Mouse (Mus musculus) midbrain, embryonic 11.5 days (tissue): ENCODE data around the gene Hoxb2. TPM values are rescaled to one million over a fixed set of nuclear protein-coding genes. Genes with fewer than 3 reads are reported as not detected.

ENCODE experiments used
- ATAC-seq: fragments of 200-750 bp; cut with Nextera tagmentation; 2 replicates; pipeline ENCODE4 v1.8.0; 2017; ENCODE audit warnings: moderate TSS enrichment, moderate library complexity; ENCODE audit not compliant: low FRiP score
- DNase-seq: peaks from one replicate; pipeline ENCODE4 v3.0.0; 2015; ENCODE audit warnings: low spot score; ENCODE audit errors: missing footprints
- H3K27ac ChIP-seq: fragments of 300-500 bp; sonication (generic); 2 replicates; pipeline ENCODE4 v1.5.1; 2014; ENCODE audit warnings: low read depth, low read length
- H3K27me3 ChIP-seq: fragments of 300-500 bp; sonication (generic); 2 replicates; pipeline ENCODE4 v1.6.1; 2014; ENCODE audit warnings: mild to moderate bottlenecking, low read length, moderate library complexity, mixed read lengths; ENCODE audit not compliant: control insufficient read depth, insufficient read depth
- H3K36me3 ChIP-seq: fragments of 300-500 bp; sonication (generic); 2 replicates; pipeline ENCODE4 v1.6.1; 2014; ENCODE audit warnings: mild to moderate bottlenecking, low read length, moderate library complexity, mixed read lengths; ENCODE audit not compliant: control insufficient read depth, insufficient read depth
- H3K4me1 ChIP-seq: fragments of 300-500 bp; sonication (generic); 2 replicates; pipeline ENCODE4 v1.6.1; 2014; ENCODE audit warnings: low read length; ENCODE audit not compliant: control insufficient read depth, insufficient read depth
- H3K4me2 ChIP-seq: fragments of 300-500 bp; sonication (generic); 2 replicates; pipeline ENCODE4 v1.6.1; 2014; ENCODE audit warnings: mild to moderate bottlenecking, moderate library complexity
- H3K4me3 ChIP-seq: fragments of 300-500 bp; sonication (generic); 2 replicates; pipeline ENCODE4 v1.5.1; 2014; ENCODE audit warnings: low read depth, low read length
- H3K9ac ChIP-seq: fragments of 300-500 bp; sonication (generic); 2 replicates; pipeline ENCODE4 v1.6.1; 2014; ENCODE audit warnings: low read length
- H3K9me3 ChIP-seq: fragments of 300-500 bp; sonication (generic); 2 replicates; pipeline ENCODE4 v1.6.1; 2016; ENCODE audit warnings: low read length; ENCODE audit not compliant: control insufficient read depth
- WGBS: fragments of 180-500 bp; shearing (Covaris S2); extraction: QIAGEN DNeasy Blood & Tissue Kit; methylation state at CpG from one replicate; pipeline ENCODE4 v1.1.7; 2014; 5-methylcytosine and 5-hydroxymethylcytosine counted together
- polyA plus RNA-seq: library from polyadenylated mRNA; unstranded; fragments of >200 nt; fragmentation: Nextera tagmentation; extraction: Ambion mirVana; gene quantifications from 2 replicates; pipeline ENCODE4 v1.2.1, GENCODE M21; 2014

Hoxb2 gene
- polyA plus RNA-seq, 1 experiment from 2014 or later: not detected

DNA sequence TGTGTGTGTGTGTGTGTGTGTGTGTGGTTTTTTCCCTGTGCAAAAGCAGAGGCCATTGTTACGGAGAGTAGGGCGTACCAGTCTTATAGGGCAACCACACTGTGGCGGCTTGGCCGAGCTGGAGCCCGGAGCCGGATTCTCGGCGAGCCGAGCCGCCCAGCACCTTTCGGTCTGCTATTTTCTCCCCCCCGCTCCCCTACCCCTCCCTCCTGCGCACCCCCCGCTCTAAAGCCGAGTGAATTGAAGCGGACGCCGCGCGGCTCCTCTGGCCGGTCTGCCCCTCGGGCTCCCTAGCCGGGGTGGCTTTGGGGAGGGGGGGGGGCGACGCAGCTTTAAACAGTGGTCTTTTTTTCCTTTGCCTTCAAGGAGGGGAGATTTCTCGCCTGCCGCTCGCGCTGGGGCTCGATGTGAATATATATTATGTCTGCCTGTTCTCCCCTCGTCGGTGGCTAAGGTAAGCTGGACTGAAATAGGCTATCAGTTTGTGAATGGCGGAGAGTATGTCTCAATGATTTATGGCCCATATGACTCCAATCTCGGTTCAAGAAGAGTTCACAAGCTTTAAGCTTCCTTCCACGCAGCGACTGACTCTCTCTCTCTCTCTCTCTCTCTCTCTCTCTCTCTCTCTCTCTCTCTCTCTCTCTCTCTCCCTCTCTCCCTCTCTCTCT, 9.5 kb upstream of the Hoxb2 start:
- Histone ChIP-seq H3K4me2 (no peak overlapping the region), H3K36me3 (no peaks in the 10 kb centered on the region), H3K4me3 (no peak overlapping the region), H3K9me3 (no peaks in the 10 kb centered on the region), H3K9ac (no peak overlapping the region), H3K27me3 (peaks cover 100% of the 10 kb centered on the region), H3K4me1 (no peaks in the 10 kb centered on the region), H3K27ac (no peak overlapping the region)
- no peak for ATAC-seq
- WGBS: under 1% methylated on average over 32 of the region's 36 CpGs
- DNase-seq: no peak

DNA sequence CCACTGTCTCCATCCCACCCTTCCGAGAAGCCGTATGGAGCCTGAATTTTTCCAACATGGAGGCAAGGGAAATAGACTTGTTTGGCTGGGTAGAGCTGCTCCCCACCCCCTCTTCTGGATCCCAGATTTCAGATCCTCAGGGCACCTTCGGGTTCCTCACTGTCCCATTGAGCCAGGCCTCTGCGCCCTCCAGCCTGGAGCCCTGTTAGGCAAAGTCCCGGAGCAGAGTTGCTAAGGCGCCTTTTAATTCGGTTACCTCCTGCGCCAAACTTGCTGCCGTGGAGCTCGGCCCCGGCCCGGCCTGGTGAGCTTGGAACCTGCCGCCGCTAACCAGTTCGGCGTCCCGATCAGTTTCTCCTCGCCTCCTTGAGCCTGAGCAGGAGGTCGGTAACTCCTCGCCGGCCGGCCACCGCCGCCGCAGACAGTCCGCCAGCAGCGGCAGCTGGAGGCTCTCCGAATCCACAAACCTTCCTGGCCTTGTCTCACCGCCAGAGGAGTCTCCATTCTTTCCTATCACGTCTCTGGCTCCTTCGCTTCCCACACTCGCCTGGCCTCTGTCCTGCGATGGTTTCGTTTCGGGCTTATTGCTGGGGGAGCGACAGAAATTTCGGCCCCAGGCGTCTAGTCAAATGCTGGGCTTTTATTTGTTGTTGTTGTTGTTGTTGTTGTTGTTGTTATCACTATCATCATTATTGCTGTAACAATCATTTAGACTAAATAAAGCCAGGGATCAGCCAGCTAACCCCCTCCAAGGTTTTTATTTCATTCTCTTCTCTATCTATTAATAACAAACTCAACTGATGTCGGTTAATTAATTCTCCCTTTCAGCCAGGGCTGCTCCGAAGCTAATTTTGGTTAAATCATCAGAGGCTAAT, 8.4 kb upstream of the Hoxb2 start:
- Histone ChIP-seq H3K9ac (no peak overlapping the region), H3K4me1 (no peaks in the 10 kb centered on the region), H3K4me3 (no peak overlapping the region), H3K4me2 (no peak overlapping the region), H3K9me3 (no peaks in the 10 kb centered on the region), H3K27me3 (peaks cover 100% of the 10 kb centered on the region), H3K36me3 (no peaks in the 10 kb centered on the region), H3K27ac (no peak overlapping the region)
- ATAC-seq: no peak
- DNase-seq: peak; percentile 94
- WGBS: under 1% methylated on average over 40 of the region's 40 CpGs

DNA sequence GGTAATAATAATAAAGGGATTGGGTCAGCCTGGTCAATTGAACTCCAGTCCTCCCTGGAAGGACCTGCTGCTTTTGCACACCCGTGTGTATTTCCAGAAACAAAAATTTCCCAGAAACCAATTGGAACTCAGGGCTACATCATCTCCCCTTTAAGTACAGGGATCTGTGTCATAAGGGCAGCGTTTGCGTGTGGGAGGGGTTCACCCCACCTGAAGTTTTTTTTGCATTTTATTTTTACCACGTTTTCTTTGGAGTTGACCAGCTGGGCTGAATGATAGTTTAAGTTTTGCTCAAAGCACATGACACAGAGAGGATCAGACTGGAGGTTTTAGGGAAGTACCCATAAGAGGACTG, 7.8 kb upstream of the Hoxb2 start:
- DNase-seq: peak; percentile 93
- Histone ChIP-seq H3K4me3 (no peak overlapping the region), H3K9me3 (no peaks in the 10 kb centered on the region), H3K4me1 (no peaks in the 10 kb centered on the region), H3K27me3 (peaks cover 98% of the 10 kb centered on the region), H3K36me3 (no peaks in the 10 kb centered on the region), H3K4me2 (no peak overlapping the region), H3K27ac (no peak overlapping the region), H3K9ac (no peak overlapping the region)
- no peak for ATAC-seq
- 1% methylated on average over 4 of the region's 4 CpGs for WGBS

DNA sequence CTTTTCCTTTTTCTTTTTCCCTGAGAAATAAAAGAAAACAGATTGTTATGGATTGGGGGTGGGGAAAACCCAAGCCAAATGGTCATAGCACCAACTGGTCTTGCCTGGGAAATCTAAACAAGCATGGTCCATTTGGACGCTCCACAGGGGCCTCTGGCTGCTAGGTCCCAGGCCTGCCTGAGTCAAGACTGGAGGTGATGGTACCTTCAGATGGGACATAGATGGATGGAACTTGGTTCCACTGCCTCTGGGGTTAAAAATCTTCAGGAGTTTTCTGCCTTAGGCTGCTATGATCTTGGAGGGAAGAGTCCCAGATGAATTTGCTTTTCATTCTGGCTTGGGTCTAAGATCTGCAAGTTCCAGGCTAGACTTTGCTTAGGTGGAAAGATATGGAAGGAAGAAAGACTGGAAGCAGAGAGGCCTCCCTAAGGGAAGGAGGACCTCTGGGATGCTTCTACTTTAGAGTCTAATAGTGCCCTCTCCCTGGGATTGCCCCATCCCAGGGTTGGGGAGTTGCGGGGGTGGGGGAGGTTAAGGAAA, 7.0 kb upstream of the Hoxb2 start:
- Histone ChIP-seq H3K4me1 (no peaks in the 10 kb centered on the region), H3K36me3 (no peaks in the 10 kb centered on the region), H3K4me2 (no peak overlapping the region), H3K4me3 (no peak overlapping the region), H3K9ac (no peak overlapping the region), H3K27ac (no peak overlapping the region), H3K9me3 (no peaks in the 10 kb centered on the region), H3K27me3 (peaks cover 97% of the 10 kb centered on the region)
- WGBS: 1% methylated on average over 2 of the region's 2 CpGs
- ATAC-seq (no peak), DNase-seq (no peak)

DNA sequence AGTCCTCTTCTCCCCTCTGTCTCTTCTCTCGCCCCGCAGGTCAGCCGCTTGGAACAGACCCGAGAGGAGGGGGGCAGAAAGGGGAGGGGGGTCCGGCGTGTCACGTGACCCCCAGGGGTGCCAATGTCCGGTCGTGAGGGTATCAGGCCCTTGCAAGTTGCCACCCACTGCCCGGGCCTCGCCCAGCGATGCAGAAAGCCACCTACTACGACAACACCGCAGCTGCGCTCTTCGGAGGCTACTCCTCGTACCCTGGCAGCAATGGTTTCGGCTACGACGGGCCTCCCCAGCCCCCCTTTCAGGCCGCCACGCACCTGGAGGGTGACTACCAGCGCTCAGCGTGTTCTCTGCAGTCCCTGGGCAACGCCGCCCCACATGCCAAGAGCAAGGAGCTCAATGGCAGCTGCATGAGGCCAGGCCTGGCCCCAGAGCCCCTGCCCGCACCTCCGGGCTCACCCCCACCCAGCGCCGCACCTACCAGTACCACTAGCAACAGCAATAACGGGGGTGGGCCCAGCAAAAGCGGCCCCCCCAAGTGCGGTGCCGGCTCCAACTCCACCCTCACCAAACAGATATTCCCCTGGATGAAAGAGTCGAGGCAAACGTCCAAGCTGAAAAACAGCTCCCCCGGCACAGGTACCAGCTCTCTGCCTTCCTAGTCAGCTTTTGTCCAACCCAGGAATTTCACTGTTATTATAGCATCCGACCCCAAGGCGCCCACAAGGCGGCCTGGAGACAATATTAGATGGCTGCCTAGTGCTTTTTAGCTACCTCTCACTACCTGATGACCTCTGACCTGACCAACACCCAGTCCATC, 6.1 kb upstream of the Hoxb2 start:
- WGBS: 1% methylated on average over 40 of the region's 40 CpGs
- Histone ChIP-seq H3K9ac (no peak overlapping the region), H3K36me3 (no peaks in the 10 kb centered on the region), H3K27ac (no peak overlapping the region), H3K4me1 (no peaks in the 10 kb centered on the region), H3K9me3 (no peaks in the 10 kb centered on the region), H3K27me3 (peaks cover 97% of the 10 kb centered on the region), H3K4me3 (no peak overlapping the region), H3K4me2 (no peak overlapping the region)
- peak; percentile 93 for DNase-seq
- ATAC-seq: no peak

DNA sequence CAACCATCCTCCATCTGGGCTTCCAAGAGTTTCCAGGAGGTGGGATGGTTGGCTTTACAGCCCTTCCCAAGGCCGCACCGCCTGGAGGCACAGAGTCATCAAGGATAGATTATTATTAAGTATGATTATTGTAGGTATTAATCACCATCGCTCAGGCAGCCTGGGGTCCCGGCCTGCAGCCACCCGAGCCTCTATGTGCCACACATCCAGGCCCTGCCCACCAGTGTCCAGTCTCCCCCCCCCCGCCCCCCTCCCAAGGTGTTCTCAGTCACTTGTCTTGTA, 5.5 kb upstream of the Hoxb2 start:
- Histone ChIP-seq H3K27me3 (peaks cover 97% of the 10 kb centered on the region), H3K4me2 (no peak overlapping the region), H3K4me3 (no peak overlapping the region), H3K36me3 (no peaks in the 10 kb centered on the region), H3K9ac (no peak overlapping the region), H3K9me3 (no peaks in the 10 kb centered on the region), H3K27ac (no peak overlapping the region), H3K4me1 (no peaks in the 10 kb centered on the region)
- DNase-seq: no peak
- 6% methylated on average over 6 of the region's 6 CpGs for WGBS
- ATAC-seq: no peak

DNA sequence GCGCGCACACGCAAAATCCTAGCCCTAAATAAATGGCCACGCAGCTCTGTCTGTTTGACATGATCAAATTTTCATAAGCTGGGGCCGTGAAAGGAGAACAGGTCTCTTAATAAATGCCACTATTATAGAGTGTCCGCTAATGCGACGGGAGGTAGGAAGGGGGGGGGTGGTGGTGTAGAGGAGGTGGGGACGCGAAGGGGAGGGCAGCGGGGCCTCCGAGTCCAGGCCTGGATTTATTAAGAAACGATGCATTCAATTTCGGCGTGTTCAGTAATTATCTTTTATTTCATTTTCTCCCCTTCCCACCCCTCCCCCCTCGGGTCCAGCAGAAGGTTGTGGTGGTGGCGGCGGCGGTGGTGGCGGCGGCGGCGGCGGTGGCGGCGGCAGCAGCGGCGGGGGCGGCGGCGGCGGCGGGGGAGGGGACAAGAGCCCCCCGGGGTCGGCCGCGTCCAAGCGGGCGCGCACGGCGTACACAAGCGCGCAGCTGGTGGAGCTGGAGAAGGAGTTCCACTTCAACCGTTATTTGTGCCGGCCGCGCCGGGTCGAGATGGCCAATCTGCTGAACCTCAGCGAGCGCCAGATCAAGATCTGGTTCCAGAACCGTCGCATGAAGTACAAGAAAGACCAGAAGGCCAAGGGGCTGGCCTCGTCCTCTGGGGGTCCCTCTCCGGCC, 5.0 kb upstream of the Hoxb2 start:
- H3K9ac ChIP-seq: no peak overlapping the region
- no peaks in the 10 kb centered on the region for H3K4me1 ChIP-seq
- no peak overlapping the region for H3K27ac ChIP-seq
- no peaks in the 10 kb centered on the region for H3K36me3 ChIP-seq
- H3K9me3 ChIP-seq: no peaks in the 10 kb centered on the region
- peaks cover 97% of the 10 kb centered on the region for H3K27me3 ChIP-seq
- DNase-seq (peak; percentile 93), ATAC-seq (no peak)
- 1% methylated on average over 45 of the region's 56 CpGs for WGBS
- H3K4me2 ChIP-seq: no peak overlapping the region
- H3K4me3 ChIP-seq: no peak overlapping the region

DNA sequence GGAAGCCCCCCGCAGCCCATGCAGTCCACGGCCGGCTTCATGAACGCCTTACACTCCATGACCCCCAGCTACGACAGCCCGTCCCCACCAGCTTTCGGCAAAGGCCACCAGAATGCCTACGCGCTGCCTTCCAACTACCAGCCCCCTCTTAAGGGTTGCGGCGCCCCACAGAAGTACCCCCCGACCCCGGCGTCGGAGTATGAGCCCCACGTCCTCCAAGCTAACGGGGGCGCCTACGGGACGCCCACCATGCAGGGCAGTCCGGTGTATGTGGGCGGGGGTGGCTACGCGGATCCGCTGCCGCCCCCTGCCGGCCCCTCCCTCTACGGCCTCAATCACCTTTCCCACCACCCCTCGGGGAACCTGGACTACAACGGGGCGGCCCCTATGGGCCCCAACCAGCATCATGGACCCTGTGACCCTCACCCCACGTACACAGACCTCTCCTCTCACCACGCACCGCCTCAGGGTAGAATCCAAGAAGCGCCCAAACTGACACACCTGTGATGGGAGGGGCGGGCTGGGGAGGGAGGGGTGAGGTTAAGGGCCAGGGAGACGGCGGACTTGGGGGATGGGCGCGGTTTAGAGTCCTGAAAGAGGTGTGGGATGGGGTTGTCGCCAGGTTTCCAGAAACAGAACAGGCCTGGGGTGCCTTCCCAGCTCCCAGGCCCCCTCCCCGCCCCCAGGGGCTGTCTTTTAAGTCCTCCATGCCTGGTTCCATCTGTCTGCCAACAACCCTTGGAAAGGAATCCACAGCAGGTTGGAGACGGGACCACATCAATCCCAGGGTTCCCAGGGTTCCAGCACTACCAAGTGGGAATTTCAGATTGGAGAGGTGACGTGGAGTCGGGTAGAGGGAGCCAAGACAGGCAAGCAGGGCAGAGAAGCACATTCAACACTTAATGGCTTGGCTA, 4.2 kb upstream of the Hoxb2 start:
- no peak for ATAC-seq
- peak; percentile 92 for DNase-seq
- H3K27me3 ChIP-seq: peaks cover 97% of the 10 kb centered on the region
- no peak overlapping the region for H3K4me2 ChIP-seq
- H3K9me3 ChIP-seq: no peaks in the 10 kb centered on the region
- H3K9ac ChIP-seq: no peak overlapping the region
- no peaks in the 10 kb centered on the region for H3K4me1 ChIP-seq
- no peaks in the 10 kb centered on the region for H3K36me3 ChIP-seq
- WGBS: under 1% methylated on average over 36 of the region's 45 CpGs
- H3K27ac ChIP-seq: no peak overlapping the region
- H3K4me3 ChIP-seq: no peak overlapping the region
